Mouse (Mus musculus) liver, postnatal 0 days (tissue): Measurements from ENCODE around the gene Vldlr.

Experiments used
- CTCF ChIP-seq: sonication (generic); IDR thresholded peaks from 2 replicates; pipeline ENCODE4 v1.5.1; 2016; ENCODE audit warnings: antibody characterized with exemption, low read depth
- EP300 ChIP-seq: IDR thresholded peaks from 2 replicates; pipeline ENCODE4 v1.6.1; 2016; ENCODE audit warnings: antibody characterized with exemption, low read depth, mild to moderate bottlenecking

GRCm38 (mm10) chr19:27223046-27223445, 6.8 kb downstream of the Vldlr start:
- TF ChIP-seq CTCF, result no peak
- TF ChIP-seq EP300, result no peak
